ENCODE assay signal across 28 mouse cellular contexts in the genomic region with DNA sequence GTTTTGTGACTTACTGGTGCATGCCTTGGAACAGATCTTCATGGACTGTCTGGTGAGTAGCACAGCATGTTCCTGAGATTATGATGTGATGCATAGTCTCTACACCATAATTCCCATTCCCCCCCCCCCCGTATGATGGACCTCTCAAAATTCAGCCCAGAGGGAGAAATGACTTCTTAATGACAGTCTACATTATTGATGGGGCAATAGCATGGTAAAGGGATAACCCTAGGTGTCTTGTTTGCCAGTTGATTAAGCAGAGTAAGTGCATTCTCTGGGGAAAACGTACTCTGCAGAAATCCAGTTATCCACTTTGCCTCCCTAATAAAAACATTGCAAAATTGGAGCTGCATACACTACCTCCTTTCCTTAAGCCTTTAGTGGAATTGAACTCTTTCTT.
"Had no signal": no experiment of that assay in that cellular context is flagged by ENCODE, and none has a peak within 500 bp of the region (broad histone marks: within the 10 kb centered on the region; RNA-seq: fewer than 3 reads in every experiment).

No protein-coding gene starts in this region.

- H3K4me3 ChIP-seq: embryonic facial prominence, embryonic 10.5 days; embryonic facial prominence, embryonic 12.5 days; embryonic facial prominence, embryonic 13.5 days; embryonic facial prominence, embryonic 15.5 days; erythroblast, embryonic 14.5 days; forebrain, embryonic 10.5 days; forebrain, embryonic 12.5 days; forebrain, embryonic 13.5 days; forebrain, embryonic 15.5 days; gastrocnemius, adult 2 months had no signal

- H3K9me3 ChIP-seq: embryonic facial prominence, embryonic 10.5 days; embryonic facial prominence, embryonic 12.5 days; embryonic facial prominence, embryonic 13.5 days; embryonic facial prominence, embryonic 15.5 days; forebrain, embryonic 10.5 days; forebrain, embryonic 12.5 days; forebrain, embryonic 13.5 days; forebrain, embryonic 15.5 days had no signal

- ATAC-seq: forebrain, embryonic 13.5 days; forebrain, embryonic 14.5 days; forebrain, embryonic 15.5 days; forebrain, embryonic 16.5 days; forebrain, postnatal 0 days had no signal

- H3K36me3 ChIP-seq: embryonic facial prominence, embryonic 10.5 days; embryonic facial prominence, embryonic 12.5 days; embryonic facial prominence, embryonic 13.5 days; embryonic facial prominence, embryonic 15.5 days; forebrain, embryonic 10.5 days; forebrain, embryonic 12.5 days; forebrain, embryonic 15.5 days had no signal

- H3K9ac ChIP-seq: embryonic facial prominence, embryonic 12.5 days; embryonic facial prominence, embryonic 13.5 days; embryonic facial prominence, embryonic 15.5 days; forebrain, embryonic 12.5 days; forebrain, embryonic 13.5 days; forebrain, embryonic 15.5 days; forebrain, postnatal 0 days had no signal

- H3K27me3 ChIP-seq: embryonic facial prominence, embryonic 12.5 days; embryonic facial prominence, embryonic 13.5 days; embryonic facial prominence, embryonic 15.5 days; forebrain, embryonic 12.5 days; forebrain, embryonic 13.5 days; forebrain, embryonic 15.5 days had no signal

- DNase-seq: cerebellum, adult 18-20 months; cerebellum, adult 2 months; cerebellum, adult 8-10 months; cerebellum, adult 9-10 months; cerebellum, adult 9-11 months; cerebellum, postnatal 10 days; cerebellum, postnatal 14 days; cerebellum, postnatal 25 days; cerebellum, postnatal 36 days; embryo, embryonic 11 days; forebrain, postnatal 0 days; gastrocnemius, adult 2 months; gastrocnemius, postnatal 10 days; gastrocnemius, postnatal 14 days; gastrocnemius, postnatal 25 days; gastrocnemius, postnatal 36 days; heart, adult 11 months had no signal

- H3K4me2 ChIP-seq: embryonic facial prominence, embryonic 12.5 days; embryonic facial prominence, embryonic 13.5 days; embryonic facial prominence, embryonic 15.5 days; forebrain, embryonic 12.5 days; forebrain, embryonic 13.5 days; forebrain, embryonic 15.5 days had no signal

- H3K27ac ChIP-seq: embryonic facial prominence, embryonic 10.5 days; embryonic facial prominence, embryonic 12.5 days; embryonic facial prominence, embryonic 13.5 days; embryonic facial prominence, embryonic 15.5 days; forebrain, embryonic 10.5 days; forebrain, embryonic 12.5 days; forebrain, embryonic 13.5 days; forebrain, embryonic 15.5 days; gastrocnemius, adult 2 months had no signal

- H3K4me1 ChIP-seq: embryonic facial prominence, embryonic 12.5 days had no signal
